Mouse (Mus musculus) embryonic fibroblast, embryonic 13.5 days (primary cell): ENCODE data around the gene Ghr. TPM values are rescaled to one million over a fixed set of nuclear protein-coding genes. Genes with fewer than 3 reads are reported as not detected.

Experiments used
- H3K27ac ChIP-seq: 2 replicates; pipeline ENCODE4 v1.5.1; 2012; ENCODE audit warnings: low read length, control low read depth, inconsistent platforms; ENCODE audit not compliant: insufficient read depth
- H3K4me1 ChIP-seq: 2 replicates; pipeline ENCODE4 v1.6.1; 2011; ENCODE audit warnings: low read length; ENCODE audit not compliant: control insufficient read depth, insufficient read depth
- H3K4me3 ChIP-seq: 2 replicates; pipeline ENCODE4 v1.5.1; 2011; ENCODE audit warnings: mild to moderate bottlenecking, control low read depth, low read length; ENCODE audit not compliant: insufficient read depth
- CTCF ChIP-seq: IDR thresholded peaks from 2 replicates; pipeline ENCODE4 v1.5.1; 2011; ENCODE audit warnings: mild to moderate bottlenecking, control low read depth, low read length, moderate library complexity, borderline replicate concordance; ENCODE audit not compliant: insufficient read depth
- POLR2A ChIP-seq: IDR thresholded peaks from 2 replicates; pipeline ENCODE4 v1.6.1; 2011; ENCODE audit warnings: low read depth, mild to moderate bottlenecking, control low read depth, low read length, moderate library complexity
- polyA plus RNA-seq: library from polyadenylated mRNA; stranded (reverse); fragments of >200 nt; gene quantifications from 2 replicates; pipeline ENCODE4 v1.2.4, GENCODE M21; 2011; ENCODE audit warnings: low read depth; ENCODE audit not compliant: missing spikeins, insufficient read length

Gene Ghr
- 116 and 118 TPM in 2 replicates for polyA plus RNA-seq

- Histone ChIP-seq H3K4me3 (peak within 1 kb of the TSS; percentile 80), H3K27ac (peak within 1 kb of the TSS; percentile 80), H3K4me1 (peaks cover 9% of the 10 kb centered on the region)
- TF ChIP-seq POLR2A (peak; percentile 82), CTCF (0 out of 2 replicates have a peak, but pooled peaks have one; percentile 39)
Observed at GRCm38 (mm10) chr15:3582807-3583636, at the start of gene Ghr. Ghr (minus strand) TSS chr15:3583492.

GRCm38 (mm10) chr15:3622746-3623145 is 39.5 kb upstream of the Ghr start:
- peaks cover 3% of the 10 kb centered on the region; the same call in 1 of the 2 replicates for H3K4me1 ChIP-seq
- H3K27ac ChIP-seq = no peak overlapping the region
- no peak for TF ChIP-seq POLR2A
- no peak for TF ChIP-seq CTCF
- no peak overlapping the region for H3K4me3 ChIP-seq

- H3K4me1 ChIP-seq = peaks cover 3% of the 10 kb centered on the region; the same call in 1 of the 2 replicates
- no peak for TF ChIP-seq POLR2A
Observed at GRCm38 (mm10) chr15:3620368-3620767, 37.1 kb upstream of the Ghr start.

GRCm38 (mm10) chr15:3618311-3618710 is 35.0 kb upstream of the Ghr start:
- Histone ChIP-seq H3K4me3 (no peak overlapping the region), H3K27ac (no peak overlapping the region), H3K4me1 (peaks cover 3% of the 10 kb centered on the region; the same call in 1 of the 2 replicates)
- no peak for TF ChIP-seq CTCF
- TF ChIP-seq POLR2A = no peak

More at GRCm38 (mm10) chr15:3620368-3620767, 37.1 kb upstream of the Ghr start:
- no peak overlapping the region for H3K27ac ChIP-seq
- H3K4me3 ChIP-seq = no peak overlapping the region

- no peaks in the 10 kb centered on the region for H3K4me1 ChIP-seq
- TF ChIP-seq POLR2A = no peak
- TF ChIP-seq CTCF = no peak
- H3K27ac ChIP-seq = no peak overlapping the region
- H3K4me3 ChIP-seq = no peak overlapping the region
Observed at GRCm38 (mm10) chr15:3611961-3612360, 28.7 kb upstream of the Ghr start.

GRCm38 (mm10) chr15:3607951-3608350 is 24.7 kb upstream of the Ghr start:
- Histone ChIP-seq H3K4me3 (no peak overlapping the region), H3K4me1 (no peaks in the 10 kb centered on the region), H3K27ac (no peak overlapping the region)
- TF ChIP-seq POLR2A (no peak), CTCF (no peak)

GRCm38 (mm10) chr15:3602098-3602486 is 18.8 kb upstream of the Ghr start:
- Histone ChIP-seq H3K4me1 (no peaks in the 10 kb centered on the region), H3K4me3 (no peak overlapping the region), H3K27ac (no peak overlapping the region)
- TF ChIP-seq CTCF (no peak), POLR2A (no peak)

- no peaks in the 10 kb centered on the region for H3K4me1 ChIP-seq
- TF ChIP-seq CTCF = no peak
- TF ChIP-seq POLR2A = no peak
- H3K4me3 ChIP-seq = no peak overlapping the region
- H3K27ac ChIP-seq = no peak overlapping the region
Observed at GRCm38 (mm10) chr15:3601422-3602097, 18.3 kb upstream of the Ghr start.

GRCm38 (mm10) chr15:3587879-3588278 is 4.6 kb upstream of the Ghr start:
- no peak overlapping the region for H3K4me3 ChIP-seq
- no peak overlapping the region for H3K27ac ChIP-seq
- TF ChIP-seq POLR2A = no peak
- no peak for TF ChIP-seq CTCF
- peaks cover 5% of the 10 kb centered on the region for H3K4me1 ChIP-seq

- TF ChIP-seq POLR2A = no peak
- TF ChIP-seq CTCF = no peak
- H3K27ac ChIP-seq = no peak overlapping the region
Observed at GRCm38 (mm10) chr15:3584361-3584760, 1.1 kb upstream of the Ghr start.

More at GRCm38 (mm10) chr15:3584361-3584760, 1.1 kb upstream of the Ghr start:
- Histone ChIP-seq H3K4me3 (no peak overlapping the region), H3K4me1 (peaks cover 7% of the 10 kb centered on the region)
